Mouse (Mus musculus): ENCODE measurements around the gene Reep3. TPM values are rescaled to one million over a fixed set of nuclear protein-coding genes. Genes with fewer than 3 reads are reported as not detected.

The Reep3 gene
- total and polyA plus RNA-seq, 3 experiments: 0.01 TPM; not detected in 2

- no peak for DNase-seq (ENCODE audit: low read depth, low spot score)
- Histone ChIP-seq H3K9ac (ENCODE audit: control insufficient read depth, low read depth, low read length, poor library complexity, severe bottlenecking) (no peak overlapping the region), H3K9me3 (replicated peaks; ENCODE audit: insufficient read depth, low read length) (no peaks in the 10 kb centered on the region), H3K79me2 (ENCODE audit: control insufficient read depth, insufficient read depth, low read length, poor library complexity) (no peaks in the 10 kb centered on the region), H3K4me1 (ENCODE audit: control insufficient read depth in 1 of 2, insufficient read depth in 2 of 2, low read length in 2 of 2) (no peaks in the 10 kb centered on the region), H3K27me3 (ENCODE audit: control insufficient read depth in 1 of 2, insufficient read depth in 2 of 2, low read length in 2 of 2) (no peaks in the 10 kb centered on the region), H3K4me3 (ENCODE audit: control insufficient read depth in 1 of 2, insufficient read depth in 1 of 2, low read depth in 2 of 2, low read length in 2 of 2) (no peak overlapping the region), H3K36me3 (ENCODE audit: control insufficient read depth in 1 of 2, insufficient read depth in 2 of 2, low read length in 2 of 2) (no peaks in the 10 kb centered on the region), H3K27ac (ENCODE audit: control insufficient read depth, low read depth, low read length) (no peak overlapping the region)
- no peak for TF ChIP-seq NRF1 (IDR thresholded peaks at IDR 0.05; ENCODE audit: insufficient read depth, low read depth, low read length, poor library complexity, severe bottlenecking)
- no peak for TF ChIP-seq BHLHE40 (IDR thresholded peaks at IDR 0.05; ENCODE audit: borderline replicate concordance, low read depth, low read length)
- TF ChIP-seq ELF1 (IDR thresholded peaks at IDR 0.05; ENCODE audit: low read depth, low read length): no peak
- no peak for TF ChIP-seq GATA1 (IDR thresholded peaks at IDR 0.05; ENCODE audit: low read depth, low read length)
- no peak for TF ChIP-seq MYC (IDR thresholded peaks at IDR 0.05; ENCODE audit: low read depth, low read length)
- no peak for TF ChIP-seq TBP (IDR thresholded peaks at IDR 0.05; ENCODE audit: low read depth, low read length)
- TF ChIP-seq E2F4 (IDR thresholded peaks at IDR 0.05; ENCODE audit: borderline replicate concordance, low read depth, low read length): no peak
- no peak for TF ChIP-seq KAT2A (conservative IDR thresholded peaks at IDR 0.05; ENCODE audit: low read depth, low read length)
- no peak for TF ChIP-seq SIN3A (IDR thresholded peaks at IDR 0.05; ENCODE audit: low read length)
- no peak for TF ChIP-seq POLR2AphosphoS2 (IDR thresholded peaks at IDR 0.05; ENCODE audit: low read length)
- no peak for TF ChIP-seq MAX (IDR thresholded peaks at IDR 0.05; ENCODE audit: low read length)
- TF ChIP-seq ZMIZ1 (IDR thresholded peaks at IDR 0.05; ENCODE audit: low read depth, low read length): no peak
- no peak for TF ChIP-seq SMC3 (IDR thresholded peaks at IDR 0.05; ENCODE audit: low read depth, low read length)
- no peak for TF ChIP-seq MAZ (IDR thresholded peaks at IDR 0.05; ENCODE audit: low read depth, low read length)
Measured at GRCm38 (mm10) chr10:67036141-67036540, 60.6 kb downstream of the Reep3 start.

DNA sequence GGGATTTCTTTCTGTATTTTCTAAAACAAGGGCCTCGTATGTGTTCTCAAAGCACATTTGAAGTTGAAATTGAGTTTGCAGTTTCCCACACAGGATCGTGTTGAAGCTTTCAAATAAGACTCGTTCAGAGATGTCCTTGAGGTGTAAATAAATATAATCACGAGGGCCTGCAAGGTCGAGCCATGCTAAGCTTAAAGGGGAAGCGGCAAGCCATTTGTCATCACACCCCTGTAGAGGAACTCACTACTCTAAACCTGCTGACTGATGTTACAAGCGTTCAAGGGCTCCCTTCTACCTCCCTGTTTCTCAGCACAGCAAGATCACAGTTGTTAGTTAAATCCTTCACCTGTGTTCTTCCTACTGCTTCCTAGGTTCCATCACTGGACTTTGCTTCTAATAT lies 65.6 kb downstream of the Reep3 start:
- Histone ChIP-seq H3K36me3 (ENCODE audit: control insufficient read depth in 1 of 2, insufficient read depth in 2 of 2, low read length in 2 of 2) (no peaks in the 10 kb centered on the region), H3K4me1 (ENCODE audit: control insufficient read depth in 1 of 2, insufficient read depth in 2 of 2, low read length in 2 of 2) (no peaks in the 10 kb centered on the region), H3K27me3 (ENCODE audit: control insufficient read depth in 1 of 2, insufficient read depth in 2 of 2, low read length in 2 of 2) (no peaks in the 10 kb centered on the region), H3K27ac (ENCODE audit: control insufficient read depth, low read depth, low read length) (no peak overlapping the region), H3K79me2 (ENCODE audit: control insufficient read depth, insufficient read depth, low read length, poor library complexity) (no peaks in the 10 kb centered on the region), H3K9ac (ENCODE audit: control insufficient read depth, low read depth, low read length, poor library complexity, severe bottlenecking) (no peak overlapping the region), H3K4me3 (ENCODE audit: control insufficient read depth in 1 of 2, insufficient read depth in 1 of 2, low read depth in 2 of 2, low read length in 2 of 2) (no peak overlapping the region), H3K9me3 (replicated peaks; ENCODE audit: insufficient read depth, low read length) (no peaks in the 10 kb centered on the region)
- no peak for TF ChIP-seq MAZ (IDR thresholded peaks at IDR 0.05; ENCODE audit: low read depth, low read length)
- TF ChIP-seq USF2 (IDR thresholded peaks at IDR 0.05; ENCODE audit: borderline replicate concordance in 1 of 2, insufficient read depth in 1 of 2, low read depth in 1 of 2, low read length in 2 of 2): no peak
- no peak for TF ChIP-seq MXI1 (IDR thresholded peaks at IDR 0.05; ENCODE audit: low read depth, low read length)
- TF ChIP-seq MYB (IDR thresholded peaks at IDR 0.05; ENCODE audit: low read depth, low read length): no peak
- no peak for TF ChIP-seq E2F4 (IDR thresholded peaks at IDR 0.05; ENCODE audit: borderline replicate concordance, low read depth, low read length)
- no peak for TF ChIP-seq BHLHE40 (IDR thresholded peaks at IDR 0.05; ENCODE audit: borderline replicate concordance, low read depth, low read length)
- no peak for TF ChIP-seq CHD2 (IDR thresholded peaks at IDR 0.05; ENCODE audit: low read length)
- TF ChIP-seq POLR2AphosphoS5 (IDR thresholded peaks at IDR 0.05; ENCODE audit: borderline replicate concordance, low read depth, low read length): no peak
- TF ChIP-seq MEF2A (IDR thresholded peaks at IDR 0.05; ENCODE audit: extremely low read depth, insufficient replicate concordance, low read depth, low read length, poor library complexity, severe bottlenecking): no peak
- TF ChIP-seq MYC (IDR thresholded peaks at IDR 0.05; ENCODE audit: low read depth, low read length): no peak
- TF ChIP-seq ZC3H11A (IDR thresholded peaks at IDR 0.05; ENCODE audit: low read depth, low read length): no peak
- TF ChIP-seq JUND (IDR thresholded peaks at IDR 0.05; ENCODE audit: low read depth, low read length): no peak
- no peak for DNase-seq (ENCODE audit: low read depth, low spot score)
